Mouse (Mus musculus): ENCODE measurements around the gene Dnajc10.

DNA sequence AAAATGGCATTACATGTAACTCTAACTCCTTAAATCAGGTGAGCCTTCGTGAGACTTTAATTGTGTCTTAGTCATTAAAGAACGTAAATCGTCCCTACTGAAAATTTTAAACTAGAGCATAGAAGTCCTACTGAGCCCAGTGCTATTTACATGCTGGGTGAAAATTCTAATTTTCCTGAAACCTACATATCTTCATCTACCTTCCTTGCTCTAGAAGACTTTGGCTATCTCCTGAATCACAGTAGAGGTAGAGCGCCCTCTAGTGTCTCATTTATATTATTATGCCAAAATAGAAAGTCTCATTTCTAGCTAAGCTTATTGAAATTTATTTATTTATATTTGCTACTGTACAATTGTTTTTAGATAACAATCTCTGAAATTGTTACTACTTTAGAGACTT, 47.2 kb upstream of the Dnajc10 start:
- TF ChIP-seq CTCF (IDR thresholded peaks at IDR 0.05; ENCODE audit: low read depth, low read length): peak; percentile 52
- no peak for TF ChIP-seq POLR2A (IDR thresholded peaks at IDR 0.05; ENCODE audit: extremely low read depth, insufficient read depth, low read length)
